Mouse (Mus musculus): ENCODE data around the gene Ifnz.
"Not testable (repeated sequence)": the region's sequence is repeated elsewhere in the genome, so short reads cannot be mapped to it uniquely, and the experiment has no call there.

GRCm38 (mm10) chr4:88754818-88755340, 27.1 kb upstream of the Ifnz start, which contains the start of gene Gm13271:
- not testable (repeated sequence) for TF ChIP-seq GATA1, TAL1 (IDR thresholded peaks at IDR 0.05; ENCODE audit: low read length)
